Mouse (Mus musculus): Measurements from ENCODE around the gene Ube2k. TPM values are rescaled to one million over a fixed set of nuclear protein-coding genes. Genes with fewer than 3 reads are reported as not detected.

The Ube2k gene
- polyA plus RNA-seq, 1 experiment = 188 TPM

- TF ChIP-seq GATA1 (IDR thresholded peaks at IDR 0.05; ENCODE audit: low read length) = no peak
These were observed 38.9 kb downstream of the Ube2k start for GRCm38 (mm10) chr5:65575896-65576295.

GRCm38 (mm10) chr5:65578545-65578944 is 41.5 kb downstream of the Ube2k start:
- TF ChIP-seq GATA1 (IDR thresholded peaks at IDR 0.05; ENCODE audit: low read length) = no peak

DNA sequence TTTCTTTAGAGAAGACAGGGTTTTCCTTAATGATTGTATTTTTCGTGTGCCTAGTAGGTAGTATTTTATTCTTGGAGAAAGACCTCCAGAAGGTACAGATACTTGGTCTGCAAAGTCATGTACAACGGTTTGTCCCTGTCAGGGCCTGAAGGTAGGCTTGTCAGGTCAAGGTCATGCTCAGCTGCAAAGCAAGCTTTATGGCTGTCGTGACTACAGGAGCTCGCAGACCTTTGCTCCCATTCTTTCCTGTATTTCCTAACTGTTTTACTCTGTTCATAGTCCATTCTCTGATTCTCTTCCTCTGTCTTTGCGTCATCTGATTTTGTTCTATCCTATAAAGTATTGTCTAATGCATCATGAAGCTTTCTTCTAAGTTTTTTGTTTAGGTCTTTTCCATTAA is 49.3 kb downstream of the Ube2k start:
- TF ChIP-seq GATA1 (IDR thresholded peaks at IDR 0.05; ENCODE audit: low read length) = no peak

- no peak for TF ChIP-seq GATA1 (IDR thresholded peaks at IDR 0.05; ENCODE audit: low read length)
These were observed 53.2 kb downstream of the Ube2k start for GRCm38 (mm10) chr5:65590199-65590598.

DNA sequence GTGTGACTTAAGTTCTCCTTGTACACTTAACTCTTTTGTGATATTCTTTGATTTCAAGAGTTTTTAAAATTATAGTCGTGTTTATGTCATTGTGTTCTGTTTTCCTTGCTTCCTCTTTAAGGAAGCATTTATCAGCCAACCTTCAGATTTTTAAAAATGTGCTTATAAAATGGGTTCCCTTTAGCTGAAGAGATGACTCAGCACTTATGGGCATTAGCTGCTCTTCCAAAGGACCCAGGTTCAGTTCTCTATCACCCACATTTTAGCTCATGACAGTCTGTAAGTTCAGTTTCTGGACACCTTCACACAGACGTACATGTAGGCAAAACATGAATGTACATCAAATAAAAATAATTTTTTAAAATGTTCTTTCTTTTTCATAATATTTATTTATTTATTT is 55.4 kb downstream of the Ube2k start:
- TF ChIP-seq GATA1 (IDR thresholded peaks at IDR 0.05; ENCODE audit: low read length) = no peak

GRCm38 (mm10) chr5:65599681-65600080 is 62.6 kb downstream of the Ube2k start:
- no peak for TF ChIP-seq GATA1 (IDR thresholded peaks at IDR 0.05; ENCODE audit: low read length)

DNA sequence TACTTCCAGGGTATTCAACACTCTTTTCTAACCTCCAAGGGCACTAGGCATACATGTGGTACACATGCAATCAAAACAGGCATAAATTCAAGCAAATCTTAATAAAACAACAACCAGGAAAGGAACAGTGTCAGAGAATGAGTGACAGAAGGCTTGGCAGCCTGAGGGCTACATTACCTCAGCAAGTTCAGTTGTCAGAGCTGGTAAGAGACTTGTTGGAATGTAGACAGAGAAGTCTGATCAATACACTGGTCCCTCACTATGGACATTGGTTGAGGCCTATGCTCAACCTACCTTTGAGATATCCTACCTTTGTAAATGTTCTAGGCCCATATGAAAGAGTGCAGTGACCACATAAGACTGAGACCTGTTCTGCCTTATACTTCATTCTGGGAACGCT is 69.8 kb downstream of the Ube2k start:
- no peak for TF ChIP-seq GATA1 (IDR thresholded peaks at IDR 0.05; ENCODE audit: low read length)

DNA sequence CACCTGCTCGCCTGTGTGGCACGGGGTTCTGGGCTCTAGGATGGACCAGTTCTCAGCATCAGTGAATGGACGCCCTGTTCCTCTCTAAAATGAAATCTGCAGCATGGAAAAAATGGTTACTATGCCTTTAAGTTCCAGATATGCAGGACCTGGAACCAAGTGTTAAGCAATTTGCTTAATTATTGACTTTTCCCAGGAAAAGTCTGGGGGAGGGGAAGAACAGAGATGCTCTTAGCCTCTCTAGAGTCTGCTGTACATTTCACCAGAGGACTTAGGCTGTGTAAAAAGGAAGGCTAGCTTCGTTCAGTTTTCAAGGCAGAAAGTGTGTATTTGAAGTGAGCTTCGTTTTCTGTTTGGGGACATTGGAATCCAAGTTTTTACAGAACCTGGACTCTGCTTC is 72.7 kb downstream of the Ube2k start:
- no peak for TF ChIP-seq GATA1 (IDR thresholded peaks at IDR 0.05; ENCODE audit: low read length)

DNA sequence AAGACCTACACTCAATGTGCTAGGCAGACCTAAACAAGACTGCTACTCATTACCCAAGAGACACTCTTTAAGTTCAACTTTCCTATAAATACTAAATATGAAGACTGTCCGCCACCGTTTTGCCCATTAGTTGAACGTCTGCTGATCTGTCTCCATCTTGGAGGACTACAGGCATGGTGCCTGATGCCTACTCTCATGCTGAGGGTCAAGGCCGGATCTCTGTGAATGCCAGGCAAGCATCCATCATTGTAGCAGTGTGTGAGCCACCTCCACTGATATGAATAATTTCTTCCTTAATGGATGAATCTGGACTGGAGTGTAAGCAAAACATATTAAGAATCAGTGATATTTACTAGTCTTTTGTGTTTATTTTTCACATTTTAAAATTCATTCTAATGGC is 73.5 kb downstream of the Ube2k start:
- no peak for TF ChIP-seq GATA1 (IDR thresholded peaks at IDR 0.05; ENCODE audit: low read length)

DNA sequence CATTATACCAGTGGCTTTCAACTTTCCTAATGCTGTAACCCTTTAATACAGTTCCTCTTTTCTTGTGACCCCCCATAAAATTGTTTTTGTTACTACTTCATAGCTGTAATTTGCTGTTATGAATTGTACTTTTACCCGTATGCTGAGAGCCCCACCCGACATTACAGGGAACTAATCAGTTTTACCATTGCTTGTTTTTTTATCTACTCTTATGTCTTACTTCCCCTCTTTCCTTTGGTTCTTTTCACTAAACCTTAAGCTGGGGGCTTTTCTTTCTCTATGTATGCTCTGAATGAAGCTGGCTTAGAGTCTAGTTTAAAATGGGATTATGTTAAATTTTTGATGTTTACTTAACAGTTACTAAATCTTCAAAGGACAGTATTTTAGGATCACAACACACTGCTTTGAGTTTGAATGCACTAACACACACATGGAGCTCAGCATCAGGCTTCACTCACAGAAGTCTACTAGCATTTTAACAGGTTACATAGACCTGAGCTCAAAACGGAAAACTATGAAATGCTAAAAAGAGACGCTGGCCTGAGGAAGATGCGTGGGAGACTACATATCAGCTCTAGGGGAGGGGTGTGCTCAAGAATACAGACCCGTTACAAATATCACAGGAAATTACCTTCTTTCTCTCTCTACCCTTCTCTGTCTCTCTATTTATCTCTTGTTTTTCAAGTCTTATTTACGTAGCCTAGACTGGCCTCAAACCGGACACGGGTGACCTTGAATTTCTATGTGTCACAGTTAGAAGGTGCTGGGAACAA is 76.3 kb downstream of the Ube2k start:
- no peak for TF ChIP-seq GATA1 (IDR thresholded peaks at IDR 0.05; ENCODE audit: low read length)

- TF ChIP-seq GATA1 (IDR thresholded peaks at IDR 0.05; ENCODE audit: low read length) = no peak
These were observed 87.3 kb downstream of the Ube2k start for GRCm38 (mm10) chr5:65624340-65624739.

- no peak for TF ChIP-seq GATA1 (IDR thresholded peaks at IDR 0.05; ENCODE audit: low read length)
These were observed 101.9 kb downstream of the Ube2k start for GRCm38 (mm10) chr5:65638896-65639295.

Other genes starting within 250 kb of the Ube2k start
- gene Rfc1, start 201.6 kb upstream of the Ube2k start, polyA plus RNA-seq (2012) = 2.7 and 17.2 TPM in 2 replicates
- not detected in 2 replicates for gene Klb, start 188.9 kb upstream of the Ube2k start, polyA plus RNA-seq (2012)
- 33.1 and 43.0 TPM in 2 replicates for gene Rpl9, start 145.8 kb upstream of the Ube2k start, polyA plus RNA-seq (2012)
- 3.6 and 6.6 TPM in 2 replicates for gene Lias, start 145.7 kb upstream of the Ube2k start, polyA plus RNA-seq (2012)
- 1.3 and 1.5 TPM in 2 replicates for gene Ugdh, start 101.3 kb upstream of the Ube2k start, polyA plus RNA-seq (2012)
- 13.7 and 30.4 TPM in 2 replicates for gene Gm43552, start 44.4 kb upstream of the Ube2k start, polyA plus RNA-seq (2012)
- gene Smim14, start within 50 bp of the Ube2k start, polyA plus RNA-seq (2012) = 13.1 and 16.4 TPM in 2 replicates
- 25.3 and 28.0 TPM in 2 replicates for gene Pds5a, start 161.0 kb downstream of the Ube2k start, polyA plus RNA-seq (2012)
- 27.5 and 30.7 TPM in 2 replicates for gene N4bp2, start 226.3 kb downstream of the Ube2k start, polyA plus RNA-seq (2012)

All from G1E-ER4 (cell line).